Mouse (Mus musculus): ENCODE results near the gene Dusp12. TPM values are rescaled to one million over a fixed set of nuclear protein-coding genes. Genes with fewer than 3 reads are reported as not detected.

Dusp12 gene
- 49.9 and 52.3 TPM in 2 replicates for polyA plus RNA-seq (2015; fragmentation: Nextera tagmentation; extraction: Ambion mirVana)

- Histone ChIP-seq H3K9ac (ENCODE audit: low read depth, low read length) (peak within 1 kb of the TSS; percentile 93), H3K4me1 (ENCODE audit: control insufficient read depth, insufficient read depth, low read length) (peaks cover 22% of the 10 kb centered on the region), H3K9me3 (replicated peaks; ENCODE audit: control insufficient read depth, low read length, poor library complexity, severe bottlenecking) (no peaks in the 10 kb centered on the region), H3K27ac (ENCODE audit: low read length) (peak within 1 kb of the TSS; percentile 90), H3K4me2 (ENCODE audit: low read length) (peak within 1 kb of the TSS; percentile 80), H3K27me3 (ENCODE audit: control insufficient read depth, insufficient read depth, low read depth, low read length) (no peaks in the 10 kb centered on the region), H3K36me3 (ENCODE audit: control insufficient read depth, insufficient read depth, low read length) (peaks cover 5% of the 10 kb centered on the region; the same call in 1 of the 2 replicates), H3K4me3 (ENCODE audit: low read depth, low read length) (peak within 1 kb of the TSS; percentile 82)
- WGBS: under 1% methylated on average over 46 of the region's 46 CpGs
- peak; percentile 97 for ATAC-seq
Observed at GRCm38 (mm10) chr1:170884978-170885561, at the start of gene Dusp12, which contains the start of gene Gm26620. Gene Dusp12, minus strand, starts transcription at chr1:170885540. Gene Gm26620, plus strand, starts transcription at chr1:170885065.

DNA sequence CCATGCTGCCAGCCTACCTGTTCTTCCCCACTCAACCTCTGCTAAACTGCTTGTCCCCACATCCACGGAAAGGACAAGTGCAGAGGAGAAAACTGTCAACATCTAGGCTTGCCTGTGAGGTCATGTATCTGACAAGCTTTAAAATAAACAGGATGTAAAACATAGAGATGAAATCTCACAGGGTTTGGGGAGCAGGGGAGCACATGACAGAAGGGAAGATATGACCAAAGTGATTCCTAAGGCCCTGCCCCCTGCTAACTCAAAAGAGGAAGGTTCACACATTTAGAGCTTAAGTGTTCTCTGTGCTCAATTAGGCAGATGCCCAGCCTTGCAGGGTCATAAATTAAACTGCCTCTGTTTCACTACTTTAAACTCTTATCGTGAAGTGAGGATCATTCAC lies 49.0 kb upstream of the Dusp12 start:
- H3K9ac ChIP-seq (ENCODE audit: low read depth, low read length): no peak overlapping the region
- no peak for ATAC-seq
- WGBS: 94% methylated on average over 2 of the region's 2 CpGs

GRCm38 (mm10) chr1:170933940-170934339 lies 48.6 kb upstream of the Dusp12 start:
- no peak overlapping the region for H3K4me2 ChIP-seq (ENCODE audit: low read length)
- no peaks in the 10 kb centered on the region for H3K9me3 ChIP-seq (replicated peaks; ENCODE audit: control insufficient read depth, low read length, poor library complexity, severe bottlenecking)
- no peak overlapping the region for H3K9ac ChIP-seq (ENCODE audit: low read depth, low read length)
- no peak overlapping the region for H3K4me3 ChIP-seq (ENCODE audit: low read depth, low read length)
- no peak for ATAC-seq
- WGBS: 82% methylated on average over 1 of the region's 1 CpGs
- no peaks in the 10 kb centered on the region for H3K27me3 ChIP-seq (ENCODE audit: control insufficient read depth, insufficient read depth, low read depth, low read length)
- H3K27ac ChIP-seq (ENCODE audit: low read length): no peak overlapping the region
- no peaks in the 10 kb centered on the region for H3K4me1 ChIP-seq (ENCODE audit: control insufficient read depth, insufficient read depth, low read length)
- no peaks in the 10 kb centered on the region for H3K36me3 ChIP-seq (ENCODE audit: control insufficient read depth, insufficient read depth, low read length)

More for the DNA sequence above, 49.0 kb upstream of the Dusp12 start:
- H3K27me3 ChIP-seq (ENCODE audit: control insufficient read depth, insufficient read depth, low read depth, low read length): no peaks in the 10 kb centered on the region
- H3K4me2 ChIP-seq (ENCODE audit: low read length): no peak overlapping the region
- H3K27ac ChIP-seq (ENCODE audit: low read length): no peak overlapping the region
- H3K36me3 ChIP-seq (ENCODE audit: control insufficient read depth, insufficient read depth, low read length): no peaks in the 10 kb centered on the region
- H3K9me3 ChIP-seq (replicated peaks; ENCODE audit: control insufficient read depth, low read length, poor library complexity, severe bottlenecking): no peaks in the 10 kb centered on the region
- no peak overlapping the region for H3K4me3 ChIP-seq (ENCODE audit: low read depth, low read length)
- no peaks in the 10 kb centered on the region for H3K4me1 ChIP-seq (ENCODE audit: control insufficient read depth, insufficient read depth, low read length)

DNA sequence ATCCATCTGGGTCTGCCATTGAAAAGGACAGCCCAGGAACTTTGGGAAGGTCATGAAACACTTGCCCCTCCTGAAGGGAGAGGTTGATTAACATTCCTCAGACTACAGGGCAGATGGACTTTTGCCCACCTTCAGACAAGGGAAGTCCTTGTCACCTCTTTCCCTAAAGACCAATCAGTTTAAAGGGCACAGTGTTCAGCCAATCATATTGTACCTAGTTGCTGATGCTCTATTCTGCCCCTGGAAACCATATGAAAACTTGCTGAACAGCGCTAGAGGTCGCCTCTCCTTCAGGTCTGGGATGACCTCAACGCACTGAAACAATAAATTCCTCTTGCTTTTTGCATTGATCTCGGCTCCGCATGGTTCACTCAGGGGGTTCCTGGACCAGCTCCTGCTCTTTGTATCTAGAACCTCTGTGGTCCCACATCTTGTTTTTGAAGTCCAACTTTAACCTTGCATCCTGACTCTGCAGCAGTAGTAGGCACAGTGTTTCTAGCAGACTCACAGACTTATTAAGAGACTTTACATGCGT lies 48.1 kb upstream of the Dusp12 start:
- Histone ChIP-seq H3K4me2 (ENCODE audit: low read length) (no peak overlapping the region), H3K27ac (ENCODE audit: low read length) (no peak overlapping the region), H3K27me3 (ENCODE audit: control insufficient read depth, insufficient read depth, low read depth, low read length) (no peaks in the 10 kb centered on the region), H3K36me3 (ENCODE audit: control insufficient read depth, insufficient read depth, low read length) (no peaks in the 10 kb centered on the region), H3K4me3 (ENCODE audit: low read depth, low read length) (no peak overlapping the region), H3K9ac (ENCODE audit: low read depth, low read length) (no peak overlapping the region), H3K4me1 (ENCODE audit: control insufficient read depth, insufficient read depth, low read length) (no peaks in the 10 kb centered on the region), H3K9me3 (replicated peaks; ENCODE audit: control insufficient read depth, low read length, poor library complexity, severe bottlenecking) (no peaks in the 10 kb centered on the region)
- no peak for ATAC-seq
- WGBS: 78% methylated on average over 6 of the region's 6 CpGs

- H3K4me3 ChIP-seq (ENCODE audit: low read depth, low read length): no peak overlapping the region
- no peak overlapping the region for H3K9ac ChIP-seq (ENCODE audit: low read depth, low read length)
- H3K27me3 ChIP-seq (ENCODE audit: control insufficient read depth, insufficient read depth, low read depth, low read length): no peaks in the 10 kb centered on the region
- H3K4me2 ChIP-seq (ENCODE audit: low read length): no peak overlapping the region
- no peaks in the 10 kb centered on the region for H3K4me1 ChIP-seq (ENCODE audit: control insufficient read depth, insufficient read depth, low read length)
- H3K9me3 ChIP-seq (replicated peaks; ENCODE audit: control insufficient read depth, low read length, poor library complexity, severe bottlenecking): no peaks in the 10 kb centered on the region
- no peak overlapping the region for H3K27ac ChIP-seq (ENCODE audit: low read length)
- no peaks in the 10 kb centered on the region for H3K36me3 ChIP-seq (ENCODE audit: control insufficient read depth, insufficient read depth, low read length)
- 86% methylated on average over 3 of the region's 3 CpGs for WGBS
- ATAC-seq: no peak
Observed at GRCm38 (mm10) chr1:170932043-170932442, 46.7 kb upstream of the Dusp12 start.

DNA sequence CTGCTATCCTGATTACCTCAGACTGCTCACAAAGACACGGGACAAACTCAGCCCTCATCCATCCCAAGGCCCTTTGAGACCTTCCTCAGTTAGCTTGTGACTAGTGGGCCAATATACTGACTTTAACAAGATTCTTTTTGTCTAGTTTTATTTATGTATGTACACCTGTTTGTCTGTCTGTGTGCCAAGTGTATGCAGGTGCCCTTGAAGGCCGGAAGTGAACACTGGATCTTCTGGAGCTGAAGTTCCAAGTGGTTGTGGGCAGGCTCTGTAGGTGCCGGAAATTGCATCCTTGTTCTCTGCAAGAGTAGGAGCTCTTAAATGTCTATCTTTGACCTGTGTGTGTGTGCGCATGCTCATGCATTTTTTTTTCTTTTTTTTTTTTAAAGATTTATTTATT lies 43.9 kb upstream of the Dusp12 start:
- no peak overlapping the region for H3K9ac ChIP-seq (ENCODE audit: low read depth, low read length)
- no peaks in the 10 kb centered on the region for H3K27me3 ChIP-seq (ENCODE audit: control insufficient read depth, insufficient read depth, low read depth, low read length)
- no peak overlapping the region for H3K4me2 ChIP-seq (ENCODE audit: low read length)
- H3K27ac ChIP-seq (ENCODE audit: low read length): no peak overlapping the region
- H3K4me1 ChIP-seq (ENCODE audit: control insufficient read depth, insufficient read depth, low read length): no peaks in the 10 kb centered on the region
- WGBS: 82% methylated on average over 4 of the region's 4 CpGs
- ATAC-seq: no peak
- H3K36me3 ChIP-seq (ENCODE audit: control insufficient read depth, insufficient read depth, low read length): no peaks in the 10 kb centered on the region
- no peaks in the 10 kb centered on the region for H3K9me3 ChIP-seq (replicated peaks; ENCODE audit: control insufficient read depth, low read length, poor library complexity, severe bottlenecking)
- no peak overlapping the region for H3K4me3 ChIP-seq (ENCODE audit: low read depth, low read length)

DNA sequence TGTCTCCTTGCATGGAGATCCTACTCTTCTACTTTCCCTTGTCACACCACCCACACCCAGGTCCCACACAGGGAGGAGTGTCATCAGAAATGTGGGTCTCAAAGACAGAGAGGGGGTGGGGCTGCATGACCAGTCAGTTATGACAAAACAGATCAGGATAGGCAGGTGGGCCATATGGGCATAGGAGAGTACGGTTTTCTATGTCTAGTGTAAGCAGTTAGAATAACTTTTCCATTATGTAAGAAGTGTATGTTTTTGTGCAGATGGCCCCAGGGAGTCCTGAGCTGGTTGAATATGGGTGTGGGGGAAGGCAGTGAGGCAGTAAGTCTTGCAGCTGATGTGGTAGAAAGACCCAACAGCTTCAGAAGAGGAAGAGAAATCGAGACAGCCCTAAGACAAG lies 43.1 kb upstream of the Dusp12 start:
- Histone ChIP-seq H3K27me3 (ENCODE audit: control insufficient read depth, insufficient read depth, low read depth, low read length) (no peaks in the 10 kb centered on the region), H3K27ac (ENCODE audit: low read length) (no peak overlapping the region), H3K4me1 (ENCODE audit: control insufficient read depth, insufficient read depth, low read length) (no peaks in the 10 kb centered on the region), H3K36me3 (ENCODE audit: control insufficient read depth, insufficient read depth, low read length) (no peaks in the 10 kb centered on the region), H3K4me2 (ENCODE audit: low read length) (no peak overlapping the region), H3K4me3 (ENCODE audit: low read depth, low read length) (no peak overlapping the region), H3K9me3 (replicated peaks; ENCODE audit: control insufficient read depth, low read length, poor library complexity, severe bottlenecking) (no peaks in the 10 kb centered on the region), H3K9ac (ENCODE audit: low read depth, low read length) (no peak overlapping the region)
- 78% methylated on average over 2 of the region's 2 CpGs for WGBS
- no peak for ATAC-seq

GRCm38 (mm10) chr1:170927378-170927777 lies 42.0 kb upstream of the Dusp12 start, which contains the start of gene Fcrla:
Gene Fcrla, minus strand, starts transcription at chr1:170927583.
- Histone ChIP-seq H3K36me3 (ENCODE audit: control insufficient read depth, insufficient read depth, low read length) (no peaks in the 10 kb centered on the region), H3K4me3 (ENCODE audit: low read depth, low read length) (no peak within 1 kb of the TSS), H3K27me3 (ENCODE audit: control insufficient read depth, insufficient read depth, low read depth, low read length) (no peaks in the 10 kb centered on the region), H3K4me1 (ENCODE audit: control insufficient read depth, insufficient read depth, low read length) (no peaks in the 10 kb centered on the region), H3K4me2 (ENCODE audit: low read length) (no peak within 1 kb of the TSS), H3K9me3 (replicated peaks; ENCODE audit: control insufficient read depth, low read length, poor library complexity, severe bottlenecking) (no peaks in the 10 kb centered on the region), H3K9ac (ENCODE audit: low read depth, low read length) (no peak within 1 kb of the TSS), H3K27ac (ENCODE audit: low read length) (no peak within 1 kb of the TSS)
- 73% methylated on average over 3 of the region's 3 CpGs for WGBS
- ATAC-seq: no peak

DNA sequence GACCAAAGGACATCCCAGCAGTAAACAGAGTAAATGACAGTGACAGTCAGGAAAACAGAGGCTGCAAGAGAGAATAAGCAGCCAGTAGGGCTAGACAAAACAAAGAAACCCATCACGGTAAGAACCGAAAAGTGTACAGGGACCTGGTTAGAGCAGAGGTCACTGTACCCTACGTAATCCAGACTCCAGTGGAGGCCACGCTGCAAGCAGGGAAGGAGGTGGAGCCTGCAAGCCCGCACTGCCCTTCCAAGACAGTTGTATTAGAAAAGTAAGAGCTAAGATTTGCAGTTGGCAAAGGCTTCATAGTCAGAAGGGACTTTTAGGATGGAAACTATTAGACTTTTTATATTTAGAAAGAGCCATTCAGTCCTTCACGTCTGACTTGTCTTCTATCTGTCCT lies 41.6 kb upstream of the Dusp12 start:
- 63% methylated on average over 6 of the region's 6 CpGs for WGBS
- H3K9me3 ChIP-seq (replicated peaks; ENCODE audit: control insufficient read depth, low read length, poor library complexity, severe bottlenecking): no peaks in the 10 kb centered on the region
- no peak for ATAC-seq

More for the DNA sequence above, 41.6 kb upstream of the Dusp12 start:
- no peak overlapping the region for H3K9ac ChIP-seq (ENCODE audit: low read depth, low read length)
- H3K4me1 ChIP-seq (ENCODE audit: control insufficient read depth, insufficient read depth, low read length): no peaks in the 10 kb centered on the region
- H3K36me3 ChIP-seq (ENCODE audit: control insufficient read depth, insufficient read depth, low read length): no peaks in the 10 kb centered on the region
- no peaks in the 10 kb centered on the region for H3K27me3 ChIP-seq (ENCODE audit: control insufficient read depth, insufficient read depth, low read depth, low read length)
- no peak overlapping the region for H3K27ac ChIP-seq (ENCODE audit: low read length)
- no peak overlapping the region for H3K4me3 ChIP-seq (ENCODE audit: low read depth, low read length)
- H3K4me2 ChIP-seq (ENCODE audit: low read length): no peak overlapping the region

All from midbrain, embryonic 16.5 days (tissue).